Mouse (Mus musculus): ENCODE measurements around the gene Mink1. TPM values are rescaled to one million over a fixed set of nuclear protein-coding genes. Genes with fewer than 3 reads are reported as not detected.

Gene Mink1
- polyA plus RNA-seq, 1 experiment from 2014 or later = 16.0 TPM

DNA sequence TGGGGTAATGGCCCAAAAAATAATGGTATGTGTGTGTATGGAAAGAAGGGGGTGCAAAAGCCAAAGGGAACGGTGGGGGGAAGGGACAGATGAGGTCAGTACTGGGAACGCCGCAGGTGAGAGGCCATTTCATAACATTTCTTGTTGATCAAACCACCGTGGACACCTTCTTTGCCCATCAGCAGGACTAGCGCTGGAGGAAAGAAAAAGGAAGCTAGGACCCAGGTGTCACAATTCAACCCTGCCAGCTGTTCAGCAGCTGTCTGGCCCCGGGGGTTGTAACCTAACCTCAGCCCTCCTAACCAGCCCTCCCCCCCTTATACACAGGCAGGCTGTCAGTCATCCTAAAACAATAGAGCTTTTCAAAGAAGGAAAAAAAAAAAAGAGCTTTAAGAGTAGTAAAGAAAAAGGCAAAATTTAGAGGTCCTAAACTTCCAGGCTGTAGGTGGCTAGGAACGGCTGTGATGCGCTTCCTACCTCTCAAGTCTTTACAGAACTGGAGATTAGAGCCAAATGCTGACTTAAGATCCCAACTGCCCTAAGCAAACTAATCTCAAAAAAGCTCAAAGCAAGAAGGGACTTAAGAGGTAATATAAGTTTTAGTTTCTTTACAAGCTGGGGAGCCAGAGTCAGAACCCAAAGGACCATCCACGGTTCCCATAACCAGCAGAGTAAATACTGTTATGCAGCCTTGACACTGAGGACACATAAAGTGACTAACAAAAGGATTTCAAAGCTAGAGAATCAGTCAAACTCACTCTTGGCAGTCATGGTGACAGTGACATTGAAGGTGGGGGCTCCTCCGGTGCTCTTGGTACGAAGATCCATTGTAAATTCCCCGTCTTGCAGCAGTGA, 89.6 kb downstream of the Mink1 start:
- Histone ChIP-seq H3K4me2 (peak overlapping the region; percentile 92), H3K4me3 (ENCODE audit: low read depth, low read length) (peak overlapping the region; percentile 100), H3K27ac (ENCODE audit: low read depth, low read length) (peak overlapping the region; percentile 100), H3K4me1 (replicated peaks; ENCODE audit: control insufficient read depth, insufficient read depth, low read length) (peaks cover 63% of the 10 kb centered on the region), H3K9me3 (ENCODE audit: control insufficient read depth, low read length) (no peaks in the 10 kb centered on the region), H3K27me3 (replicated peaks; ENCODE audit: control insufficient read depth, insufficient read depth, low read length) (no peaks in the 10 kb centered on the region), H3K36me3 (ENCODE audit: control insufficient read depth, insufficient read depth, low read length) (peaks cover 34% of the 10 kb centered on the region), H3K9ac (ENCODE audit: low read depth, low read length) (peak overlapping the region; percentile 100)
- 52% methylated on average over 12 of the region's 12 CpGs for WGBS
- DNase-seq (ENCODE audit: low spot score) (no peak), ATAC-seq (replicated peaks; ENCODE audit: low FRiP score) (no peak)

- Histone ChIP-seq H3K27me3 (replicated peaks; ENCODE audit: control insufficient read depth, insufficient read depth, low read length) (no peaks in the 10 kb centered on the region), H3K9me3 (ENCODE audit: control insufficient read depth, low read length) (no peaks in the 10 kb centered on the region), H3K27ac (ENCODE audit: low read depth, low read length) (peak overlapping the region; percentile 100), H3K4me1 (replicated peaks; ENCODE audit: control insufficient read depth, insufficient read depth, low read length) (peaks cover 69% of the 10 kb centered on the region), H3K4me3 (ENCODE audit: low read depth, low read length) (peak overlapping the region; percentile 100), H3K9ac (ENCODE audit: low read depth, low read length) (peak overlapping the region; percentile 100), H3K36me3 (ENCODE audit: control insufficient read depth, insufficient read depth, low read length) (peaks cover 34% of the 10 kb centered on the region), H3K4me2 (peak overlapping the region; percentile 92)
- ATAC-seq (replicated peaks; ENCODE audit: low FRiP score) (no peak), DNase-seq (ENCODE audit: low spot score) (no peak)
- 32% methylated on average over 6 of the region's 6 CpGs for WGBS
These were observed 90.2 kb downstream of the Mink1 start for GRCm38 (mm10) chr11:70652884-70653344.

DNA sequence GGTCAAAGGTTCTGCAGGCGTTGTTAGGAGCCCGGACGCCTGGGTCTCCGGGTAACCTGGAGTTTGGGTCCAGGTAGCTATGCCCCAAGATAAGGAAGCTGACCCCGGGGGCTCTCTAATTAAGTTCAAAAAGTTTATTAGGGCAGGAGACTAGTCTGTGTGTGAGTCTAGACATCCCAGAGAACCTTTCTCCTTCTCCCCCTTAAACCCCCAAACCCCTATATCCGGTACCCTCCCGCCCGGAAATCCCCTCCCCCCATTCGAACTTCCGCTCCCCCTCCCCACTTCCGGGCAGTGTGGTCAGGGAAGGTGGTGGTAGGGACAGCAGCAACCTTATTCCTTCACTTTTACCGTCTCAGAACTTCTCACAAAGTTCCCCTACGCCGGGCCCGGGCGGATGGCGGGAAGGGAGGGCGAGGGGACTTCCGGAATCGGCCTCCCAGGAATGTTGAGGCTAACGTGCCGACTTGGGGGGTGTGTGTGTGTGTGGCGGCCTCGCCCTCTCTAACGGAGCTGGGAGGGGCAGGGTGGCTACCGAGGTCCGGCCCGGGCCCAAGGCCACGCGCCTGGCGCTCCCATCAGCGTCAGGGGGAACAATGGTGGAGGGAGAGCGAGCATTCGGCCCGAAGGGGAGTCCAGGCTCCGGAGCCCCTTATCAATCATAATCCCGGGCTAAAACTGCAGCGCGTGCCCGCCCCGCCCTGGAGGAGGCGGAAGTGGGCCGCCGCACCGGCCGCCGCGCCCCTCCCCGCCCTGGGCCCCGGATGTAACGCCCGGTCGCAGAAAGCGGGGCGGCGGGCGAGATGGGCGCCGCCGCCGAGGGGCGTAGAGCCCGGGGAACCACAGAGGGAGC, 90.9 kb downstream of the Mink1 start:
- Histone ChIP-seq H3K4me1 (replicated peaks; ENCODE audit: control insufficient read depth, insufficient read depth, low read length) (peaks cover 71% of the 10 kb centered on the region), H3K36me3 (ENCODE audit: control insufficient read depth, insufficient read depth, low read length) (peaks cover 34% of the 10 kb centered on the region), H3K4me3 (ENCODE audit: low read depth, low read length) (peak overlapping the region; percentile 100), H3K27me3 (replicated peaks; ENCODE audit: control insufficient read depth, insufficient read depth, low read length) (no peaks in the 10 kb centered on the region), H3K9ac (ENCODE audit: low read depth, low read length) (peak overlapping the region; percentile 100), H3K4me2 (peak overlapping the region; percentile 92), H3K27ac (ENCODE audit: low read depth, low read length) (peak overlapping the region; percentile 100), H3K9me3 (ENCODE audit: control insufficient read depth, low read length) (no peaks in the 10 kb centered on the region)
- peak; percentile 61 for ATAC-seq (replicated peaks; ENCODE audit: low FRiP score)
- WGBS = under 1% methylated on average over 62 of the region's 63 CpGs
- peak; percentile 85 for DNase-seq (ENCODE audit: low spot score)

GRCm38 (mm10) chr11:70654198-70654922, 91.7 kb downstream of the Mink1 start, which contains the start of gene Pfn1:
Gene Pfn1 (minus strand): TSS chr11:70654644.
- under 1% methylated on average over 60 of the region's 61 CpGs for WGBS
- peak within 1 kb of the TSS; percentile 92 for H3K4me2 ChIP-seq
- H3K4me3 ChIP-seq (ENCODE audit: low read depth, low read length) = peak within 1 kb of the TSS; percentile 100
- peak; percentile 55 for ATAC-seq (replicated peaks; ENCODE audit: low FRiP score)
- no peaks in the 10 kb centered on the region for H3K9me3 ChIP-seq (ENCODE audit: control insufficient read depth, low read length)
- H3K9ac ChIP-seq (ENCODE audit: low read depth, low read length) = peak within 1 kb of the TSS; percentile 100
- peak within 1 kb of the TSS; percentile 100 for H3K27ac ChIP-seq (ENCODE audit: low read depth, low read length)
- H3K36me3 ChIP-seq (ENCODE audit: control insufficient read depth, insufficient read depth, low read length) = peaks cover 30% of the 10 kb centered on the region
- peak; percentile 81 for DNase-seq (ENCODE audit: low spot score)
- H3K4me1 ChIP-seq (replicated peaks; ENCODE audit: control insufficient read depth, insufficient read depth, low read length) = peaks cover 65% of the 10 kb centered on the region
- no peaks in the 10 kb centered on the region for H3K27me3 ChIP-seq (replicated peaks; ENCODE audit: control insufficient read depth, insufficient read depth, low read length)

GRCm38 (mm10) chr11:70654923-70655570, 92.4 kb downstream of the Mink1 start:
- peak overlapping the region; percentile 92 for H3K4me2 ChIP-seq
- peaks cover 58% of the 10 kb centered on the region for H3K4me1 ChIP-seq (replicated peaks; ENCODE audit: control insufficient read depth, insufficient read depth, low read length)
- ATAC-seq (replicated peaks; ENCODE audit: low FRiP score) (peak; percentile 61), DNase-seq (ENCODE audit: low spot score) (peak; percentile 85)
- no peaks in the 10 kb centered on the region for H3K9me3 ChIP-seq (ENCODE audit: control insufficient read depth, low read length)
- H3K9ac ChIP-seq (ENCODE audit: low read depth, low read length) = peak overlapping the region; percentile 100
- peaks cover 23% of the 10 kb centered on the region for H3K36me3 ChIP-seq (ENCODE audit: control insufficient read depth, insufficient read depth, low read length)
- WGBS = under 1% methylated on average over 48 of the region's 48 CpGs
- no peaks in the 10 kb centered on the region for H3K27me3 ChIP-seq (replicated peaks; ENCODE audit: control insufficient read depth, insufficient read depth, low read length)
- H3K4me3 ChIP-seq (ENCODE audit: low read depth, low read length) = peak overlapping the region; percentile 100
- H3K27ac ChIP-seq (ENCODE audit: low read depth, low read length) = peak overlapping the region; percentile 100

DNA sequence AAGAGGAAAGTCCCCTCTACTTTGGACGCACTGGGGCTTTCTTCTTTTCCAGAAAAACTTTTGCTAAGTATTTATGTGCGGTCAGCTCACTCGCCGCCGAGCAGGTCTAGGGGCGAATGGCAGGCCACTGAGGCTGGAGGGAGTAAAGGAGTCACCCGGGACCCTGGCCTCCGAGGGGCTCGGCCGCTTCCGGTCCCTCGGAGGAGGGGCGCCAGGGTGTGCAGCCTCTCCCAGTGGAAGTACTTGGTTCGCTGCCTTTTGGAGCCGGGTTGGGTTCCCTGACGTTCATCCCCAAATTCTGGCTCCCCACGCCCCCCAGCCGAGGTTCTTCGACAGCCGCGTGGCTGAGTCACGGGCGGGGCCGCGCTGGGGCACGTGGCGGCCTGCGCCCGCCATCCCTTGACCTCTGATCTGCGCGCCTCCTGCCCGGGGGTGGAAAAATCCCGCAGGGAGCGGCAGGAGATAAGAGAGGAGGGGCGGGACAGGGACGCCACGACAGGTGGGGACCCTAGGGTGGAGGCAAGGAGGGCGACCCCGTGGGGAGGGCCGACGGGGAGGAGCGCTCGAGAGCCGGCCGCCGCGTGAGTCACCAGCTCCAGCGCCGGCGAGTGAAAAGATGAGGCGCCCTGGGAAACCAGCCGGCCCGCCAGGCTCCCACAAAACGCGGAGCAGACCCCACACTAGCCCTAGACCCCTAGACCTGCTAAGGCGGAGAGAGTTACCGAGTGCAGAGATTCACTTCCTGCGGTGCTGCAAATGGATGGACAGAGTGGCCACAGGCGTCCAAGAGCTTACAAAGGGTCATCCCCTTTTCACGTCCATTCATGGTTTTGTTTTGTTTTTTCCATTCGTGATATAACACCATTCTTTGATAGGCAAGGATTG, 93.1 kb downstream of the Mink1 start:
- peaks cover 51% of the 10 kb centered on the region for H3K4me1 ChIP-seq (replicated peaks; ENCODE audit: control insufficient read depth, insufficient read depth, low read length)
- peak; percentile 83 for DNase-seq (ENCODE audit: low spot score)
- H3K4me2 ChIP-seq = peak overlapping the region; percentile 92
- peak overlapping the region; percentile 100 for H3K27ac ChIP-seq (ENCODE audit: low read depth, low read length)
- H3K9me3 ChIP-seq (ENCODE audit: control insufficient read depth, low read length) = no peaks in the 10 kb centered on the region
- H3K4me3 ChIP-seq (ENCODE audit: low read depth, low read length) = peak overlapping the region; percentile 100
- H3K36me3 ChIP-seq (ENCODE audit: control insufficient read depth, insufficient read depth, low read length) = peaks cover 17% of the 10 kb centered on the region
- WGBS = under 1% methylated on average over 61 of the region's 61 CpGs
- ATAC-seq (replicated peaks; ENCODE audit: low FRiP score) = peak; percentile 37
- no peaks in the 10 kb centered on the region for H3K27me3 ChIP-seq (replicated peaks; ENCODE audit: control insufficient read depth, insufficient read depth, low read length)
- H3K9ac ChIP-seq (ENCODE audit: low read depth, low read length) = peak overlapping the region; percentile 100

GRCm38 (mm10) chr11:70656456-70656927, 93.8 kb downstream of the Mink1 start:
- DNase-seq (ENCODE audit: low spot score) (no peak), ATAC-seq (replicated peaks; ENCODE audit: low FRiP score) (no peak)
- Histone ChIP-seq H3K4me2 (peak overlapping the region; percentile 92), H3K27me3 (replicated peaks; ENCODE audit: control insufficient read depth, insufficient read depth, low read length) (no peaks in the 10 kb centered on the region), H3K9ac (ENCODE audit: low read depth, low read length) (peak overlapping the region; percentile 100), H3K4me3 (ENCODE audit: low read depth, low read length) (peak overlapping the region; percentile 100), H3K36me3 (ENCODE audit: control insufficient read depth, insufficient read depth, low read length) (peaks cover 13% of the 10 kb centered on the region), H3K4me1 (replicated peaks; ENCODE audit: control insufficient read depth, insufficient read depth, low read length) (peaks cover 44% of the 10 kb centered on the region), H3K27ac (ENCODE audit: low read depth, low read length) (peak overlapping the region; percentile 100), H3K9me3 (ENCODE audit: control insufficient read depth, low read length) (no peaks in the 10 kb centered on the region)
- 11% methylated on average over 16 of the region's 16 CpGs for whole genome bisulfite sequencing
